Mouse (Mus musculus) limb, embryonic 15.5 days (tissue): ENCODE results near the gene Dhx8. TPM values are rescaled to one million over a fixed set of nuclear protein-coding genes. Genes with fewer than 3 reads are reported as not detected.
A peak's percentile ranks its signal among the peaks of the same experiment; 100 is the strongest.

Experiments used
- ATAC-seq: fragments of 200-750 bp; cut with Nextera tagmentation; 2 replicates; pipeline ENCODE4 v1.8.0; 2017; ENCODE audit warnings: low read depth, moderate TSS enrichment; ENCODE audit not compliant: insufficient number of reproducible peaks, low FRiP score, low TSS enrichment
- H3K27ac ChIP-seq: fragments of 300-500 bp; sonication (generic); 2 replicates; pipeline ENCODE4 v1.5.1; 2015; ENCODE audit warnings: moderate library complexity, mild to moderate bottlenecking, inconsistent platforms
- H3K27me3 ChIP-seq: fragments of 300-500 bp; sonication (generic); 2 replicates; pipeline ENCODE4 v1.6.1; 2015; ENCODE audit warnings: inconsistent platforms
- H3K36me3 ChIP-seq: fragments of 300-500 bp; sonication (generic); 2 replicates; pipeline ENCODE4 v1.6.1; 2015; ENCODE audit warnings: inconsistent platforms
- H3K4me1 ChIP-seq: fragments of 300-500 bp; sonication (generic); 2 replicates; pipeline ENCODE4 v1.6.1; 2015; ENCODE audit warnings: inconsistent platforms
- H3K4me2 ChIP-seq: fragments of 300-500 bp; sonication (generic); 2 replicates; pipeline ENCODE4 v1.6.1; 2015; ENCODE audit warnings: mild to moderate bottlenecking, inconsistent platforms
- H3K4me3 ChIP-seq: fragments of 300-500 bp; sonication (generic); 2 replicates; pipeline ENCODE4 v1.5.1; 2015; ENCODE audit warnings: mild to moderate bottlenecking, inconsistent platforms
- H3K9ac ChIP-seq: fragments of 300-500 bp; sonication (generic); 2 replicates; pipeline ENCODE4 v1.6.1; 2015; ENCODE audit warnings: inconsistent platforms
- H3K9me3 ChIP-seq: fragments of 300-500 bp; sonication (generic); 2 replicates; pipeline ENCODE4 v1.6.1; 2016; ENCODE audit warnings: inconsistent platforms
- WGBS: fragments of 180-500 bp; shearing (Covaris S2); methylation state at CpG from one replicate; pipeline ENCODE4 v1.1.7; 2015; 5-methylcytosine and 5-hydroxymethylcytosine counted together
- polyA plus RNA-seq: library from polyadenylated mRNA; unstranded; fragments of >200 nt; fragmentation: Nextera tagmentation; extraction: Ambion mirVana; gene quantifications from 2 replicates; pipeline ENCODE4 v1.2.1, GENCODE M21; 2015

Gene Dhx8
- polyA plus RNA-seq, 1 experiment from 2014 or later, result 34.7 TPM

DNA sequence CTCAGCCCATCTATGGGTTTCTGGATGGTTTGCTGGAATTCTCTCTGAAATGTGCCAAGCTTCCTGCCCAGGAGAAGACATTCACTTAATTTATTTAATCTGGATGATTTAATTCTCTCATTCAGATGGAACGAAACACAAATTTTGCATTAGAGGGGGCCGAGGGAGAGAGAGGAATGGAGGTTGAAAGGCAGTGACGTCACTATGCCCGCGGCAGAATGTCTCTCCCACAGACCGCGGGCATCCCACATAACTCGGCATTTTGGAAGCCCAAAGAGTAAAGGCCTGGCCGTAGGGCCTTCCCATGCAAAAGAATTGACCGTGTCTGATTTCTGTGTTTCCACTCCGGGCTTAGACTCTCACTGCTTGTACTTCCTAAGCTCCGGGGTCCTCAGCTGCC, 74.0 kb downstream of the Dhx8 start:
- H3K4me3 ChIP-seq, result no peak overlapping the region

DNA sequence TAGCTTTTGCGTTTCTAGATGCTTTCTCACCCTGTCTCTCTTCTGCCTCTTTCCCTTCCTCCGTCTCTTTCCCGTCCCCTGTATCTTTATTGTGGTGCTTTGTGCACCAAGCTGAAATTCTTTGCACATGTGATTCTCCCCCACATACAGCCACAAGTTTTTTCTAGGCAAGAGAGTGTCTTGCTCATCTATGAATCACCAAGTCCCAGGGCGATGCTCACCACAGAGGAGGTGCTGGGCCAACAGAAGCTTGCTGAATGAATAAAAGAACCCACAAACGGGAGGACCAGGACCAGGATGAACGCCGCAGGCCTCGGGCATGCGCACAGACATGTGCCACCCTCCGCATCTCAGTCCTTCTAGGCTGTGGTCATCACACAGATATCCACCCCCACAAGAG, 74.5 kb downstream of the Dhx8 start:
- no peak overlapping the region for H3K4me2 ChIP-seq
- 73% methylated on average over 10 of the region's 10 CpGs for WGBS

More for the DNA sequence above, 74.0 kb downstream of the Dhx8 start:
- Histone ChIP-seq H3K4me2 (no peak overlapping the region), H3K27me3 (peaks cover 14% of the 10 kb centered on the region; the same call in 1 of the 2 replicates), H3K27ac (no peak overlapping the region), H3K36me3 (no peaks in the 10 kb centered on the region), H3K9me3 (no peaks in the 10 kb centered on the region), H3K9ac (no peak overlapping the region), H3K4me1 (peaks cover 11% of the 10 kb centered on the region)
- 60% methylated on average over 12 of the region's 12 CpGs for WGBS
- no peak for ATAC-seq

DNA sequence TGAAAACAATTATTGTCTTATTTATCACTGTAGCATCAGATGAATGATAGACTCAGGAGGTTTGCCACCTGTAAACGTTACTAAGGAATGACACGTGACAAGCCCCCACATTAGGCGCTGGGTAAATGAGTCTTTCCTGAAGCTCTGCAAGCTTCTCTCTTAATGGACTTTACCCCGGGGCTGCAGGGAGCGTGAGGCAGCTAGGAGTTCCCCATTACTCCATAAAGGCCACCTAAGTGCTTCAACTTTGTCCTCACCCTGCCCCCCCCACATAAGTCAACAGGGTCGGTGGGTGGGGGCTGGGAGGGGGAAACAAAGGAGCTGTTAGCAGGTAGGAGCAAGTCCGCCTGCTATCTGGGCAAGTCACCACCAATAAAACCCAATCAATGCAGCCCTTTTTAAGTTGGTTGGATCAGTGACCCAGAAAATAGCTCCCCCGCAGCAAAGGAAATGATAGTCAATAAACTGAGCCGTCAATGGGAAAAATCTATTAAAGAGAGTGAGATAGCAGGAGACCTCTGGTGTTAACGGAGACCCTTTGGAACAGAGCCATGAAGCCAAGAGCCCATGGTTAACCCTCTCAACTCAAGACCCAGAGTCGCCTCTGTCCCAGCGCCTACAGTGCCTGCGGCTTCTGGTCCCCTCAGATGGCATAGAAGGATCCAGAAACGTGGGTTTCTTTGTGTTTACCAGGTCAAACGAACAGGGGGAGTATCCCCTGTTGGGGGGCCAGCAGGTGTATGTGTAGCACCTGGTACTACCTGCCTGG, 76.5 kb downstream of the Dhx8 start:
- peaks cover 14% of the 10 kb centered on the region for H3K4me1 ChIP-seq
- WGBS, result 21% methylated on average over 15 of the region's 15 CpGs
- no peaks in the 10 kb centered on the region for H3K9me3 ChIP-seq
- no peak overlapping the region for H3K4me3 ChIP-seq
- H3K4me2 ChIP-seq, result no peak overlapping the region
- H3K9ac ChIP-seq, result no peak overlapping the region
- no peak overlapping the region for H3K27ac ChIP-seq
- H3K27me3 ChIP-seq, result peaks cover 14% of the 10 kb centered on the region; the same call in 1 of the 2 replicates
- no peak for ATAC-seq
- no peaks in the 10 kb centered on the region for H3K36me3 ChIP-seq

More for the DNA sequence above, 74.5 kb downstream of the Dhx8 start:
- no peak for ATAC-seq
- H3K4me1 ChIP-seq, result peaks cover 7% of the 10 kb centered on the region; the same call in 1 of the 2 replicates
- no peak overlapping the region for H3K9ac ChIP-seq
- H3K36me3 ChIP-seq, result no peaks in the 10 kb centered on the region
- H3K27ac ChIP-seq, result no peak overlapping the region
- no peaks in the 10 kb centered on the region for H3K9me3 ChIP-seq
- no peak overlapping the region for H3K4me3 ChIP-seq
- H3K27me3 ChIP-seq, result peaks cover 14% of the 10 kb centered on the region; the same call in 1 of the 2 replicates

DNA sequence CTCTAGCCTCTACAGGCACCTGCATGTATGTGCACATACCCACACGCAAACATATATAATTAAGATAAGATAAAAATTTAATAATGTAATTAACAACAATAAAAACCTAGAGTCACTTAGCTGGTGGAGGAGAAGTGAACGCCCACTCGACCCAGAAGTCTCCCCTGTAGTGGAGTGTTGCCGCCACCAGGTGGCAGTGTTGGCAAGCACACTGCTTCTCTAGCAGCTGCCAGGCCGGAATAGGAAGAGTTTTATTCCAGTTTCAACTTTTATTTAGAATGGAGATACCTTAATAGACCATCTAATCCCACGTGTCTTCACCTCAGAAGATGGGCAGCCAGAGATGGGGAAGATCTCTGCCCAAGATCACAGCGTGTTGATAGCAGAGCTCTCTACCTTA, 80.5 kb downstream of the Dhx8 start:
- peaks cover 30% of the 10 kb centered on the region for H3K4me1 ChIP-seq
- H3K36me3 ChIP-seq, result no peaks in the 10 kb centered on the region
- no peak overlapping the region for H3K4me2 ChIP-seq
- 1% methylated on average over 7 of the region's 7 CpGs for WGBS
- H3K9me3 ChIP-seq, result no peaks in the 10 kb centered on the region
- no peak overlapping the region for H3K4me3 ChIP-seq
- no peak for ATAC-seq
- H3K27me3 ChIP-seq, result peaks cover 8% of the 10 kb centered on the region; the same call in 1 of the 2 replicates
- H3K9ac ChIP-seq, result no peak overlapping the region
- no peak overlapping the region for H3K27ac ChIP-seq

DNA sequence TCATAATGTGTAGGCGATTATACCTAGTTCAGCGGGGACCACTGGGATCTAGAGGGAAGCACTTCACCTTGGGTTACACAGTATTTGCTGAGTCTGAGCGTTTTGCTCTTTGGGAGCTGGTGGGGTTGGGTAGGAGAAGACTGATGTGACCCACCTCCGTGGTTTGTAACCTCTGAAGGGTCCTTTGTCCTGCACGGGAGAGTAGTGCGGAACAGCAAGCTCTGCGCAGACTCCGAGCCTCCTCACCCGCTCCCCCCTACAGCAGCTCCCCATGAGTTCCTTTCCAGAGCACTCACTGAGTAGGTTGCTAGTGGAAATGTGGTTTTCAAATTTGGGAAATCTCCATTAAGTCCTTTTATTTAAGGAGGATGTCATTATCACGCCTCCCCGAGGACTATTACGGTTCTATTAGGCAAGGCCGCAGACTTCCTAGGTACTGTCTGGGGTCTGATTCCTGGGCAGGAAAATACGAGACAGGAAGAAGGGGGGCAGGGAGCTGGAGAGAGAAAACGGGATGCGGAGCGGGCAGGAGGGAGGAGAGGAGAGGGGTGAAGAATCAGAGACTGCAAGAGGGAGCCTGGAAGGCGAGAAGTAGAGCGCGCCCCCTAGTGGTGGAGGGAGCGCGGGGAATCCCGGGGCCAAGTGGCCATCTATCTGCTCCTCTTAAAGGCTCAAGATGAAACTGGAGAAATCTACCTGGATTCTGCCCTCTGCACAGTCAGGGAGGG, 81.8 kb downstream of the Dhx8 start:
- no peaks in the 10 kb centered on the region for H3K9me3 ChIP-seq
- no peak overlapping the region for H3K9ac ChIP-seq
- H3K4me1 ChIP-seq, result peaks cover 26% of the 10 kb centered on the region
- no peaks in the 10 kb centered on the region for H3K36me3 ChIP-seq
- WGBS, result 14% methylated on average over 23 of the region's 23 CpGs
- peak overlapping the region; percentile 20; the same call in 1 of the 2 replicates for H3K4me3 ChIP-seq
- H3K4me2 ChIP-seq, result peak overlapping the region; percentile 44
- peak overlapping the region; percentile 43; the same call in 1 of the 2 replicates for H3K27ac ChIP-seq
- peak; percentile 80 for ATAC-seq
- peaks cover 8% of the 10 kb centered on the region; the same call in 1 of the 2 replicates for H3K27me3 ChIP-seq

DNA sequence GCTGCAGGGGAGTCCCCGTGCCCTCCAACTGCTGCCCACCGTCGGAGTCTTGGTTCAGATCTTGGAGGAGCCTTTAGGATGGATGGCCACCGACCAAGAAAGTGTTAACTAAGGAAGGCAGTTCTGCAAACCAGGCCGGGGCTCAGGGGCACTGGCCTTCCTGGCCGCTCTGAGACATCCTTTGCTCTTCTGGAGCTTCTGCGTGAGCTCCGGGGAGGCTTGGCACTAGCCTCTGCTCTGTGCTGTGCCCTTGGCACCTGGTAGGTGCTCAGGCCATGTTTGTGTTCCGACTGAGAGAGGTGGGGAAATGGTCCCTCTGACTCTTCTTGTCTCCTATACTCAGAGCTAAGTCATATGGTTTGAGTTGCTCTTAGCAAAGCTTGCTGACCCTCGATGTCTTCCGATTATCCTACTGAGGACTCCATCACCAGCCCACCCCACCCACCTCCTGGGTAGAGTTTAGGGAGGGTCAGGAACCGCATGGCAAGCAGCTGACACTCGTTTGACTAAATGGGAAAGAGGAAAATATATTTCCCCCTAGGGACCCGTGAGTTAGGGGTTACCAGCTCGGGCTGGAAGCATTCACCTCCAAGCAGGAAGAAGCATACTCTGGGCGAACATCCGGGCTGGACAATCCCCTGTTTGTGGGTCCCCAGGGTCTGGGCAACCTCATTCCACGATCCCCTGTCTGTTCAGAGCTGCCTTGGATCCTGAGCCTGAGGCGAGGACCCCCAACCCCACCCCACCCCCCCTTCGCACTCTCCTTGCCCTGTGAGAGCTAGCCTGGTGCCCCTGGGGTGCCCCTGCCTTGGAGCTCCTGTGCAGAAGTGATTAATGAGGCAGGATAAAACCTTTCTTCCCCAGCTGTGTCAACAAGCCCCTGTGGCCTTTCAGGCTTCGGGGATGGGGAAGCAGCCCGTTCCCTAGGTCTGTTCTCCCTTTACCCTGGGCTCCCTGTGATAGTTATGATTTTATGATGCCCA, 82.7 kb downstream of the Dhx8 start:
- no peak for ATAC-seq
- Histone ChIP-seq H3K4me2 (peak overlapping the region; percentile 44), H3K27me3 (peaks cover 6% of the 10 kb centered on the region; the same call in 1 of the 2 replicates), H3K36me3 (no peaks in the 10 kb centered on the region), H3K9ac (no peak overlapping the region), H3K27ac (peak overlapping the region; percentile 43; the same call in 1 of the 2 replicates), H3K4me3 (no peak overlapping the region), H3K9me3 (no peaks in the 10 kb centered on the region), H3K4me1 (peaks cover 26% of the 10 kb centered on the region)
- 17% methylated on average over 22 of the region's 22 CpGs for WGBS

Other genes with a start within 250 kb of the Dhx8 start
- 7.2 and 8.6 TPM in 2 replicates for gene Brca1, start 181.0 kb upstream of the Dhx8 start, polyA plus RNA-seq
- 72.6 and 74.1 TPM in 2 replicates for gene Nbr1, start 180.8 kb upstream of the Dhx8 start, polyA plus RNA-seq
- 7.0 and 7.7 TPM in 2 replicates for gene Tmem106a, start 150.7 kb upstream of the Dhx8 start, polyA plus RNA-seq
- not detected in 2 replicates for gene Gm11634, start 133.7 kb upstream of the Dhx8 start, polyA plus RNA-seq
- 44.1 and 47.8 TPM in 2 replicates for gene Rdm1, start 105.7 kb upstream of the Dhx8 start, polyA plus RNA-seq
- 6.1 and 7.2 TPM in 2 replicates for gene Arl4d, start 67.4 kb upstream of the Dhx8 start, polyA plus RNA-seq
- 10.3 and 10.8 TPM in 2 replicates for gene Etv4, start 52.5 kb downstream of the Dhx8 start, polyA plus RNA-seq
- 15.8 and 18.6 TPM in 2 replicates for gene Meox1, start 161.5 kb downstream of the Dhx8 start, polyA plus RNA-seq
- 0.16 and 0.50 TPM in 2 replicates for gene Sost, start 234.1 kb downstream of the Dhx8 start, polyA plus RNA-seq